Mouse (Mus musculus): Measurements from ENCODE around the gene Dync1i1. TPM values are rescaled to one million over a fixed set of nuclear protein-coding genes. Genes with fewer than 3 reads are reported as not detected.

Dync1i1 gene
- polyA plus RNA-seq, 1 experiment, result 0.20 TPM

DNA sequence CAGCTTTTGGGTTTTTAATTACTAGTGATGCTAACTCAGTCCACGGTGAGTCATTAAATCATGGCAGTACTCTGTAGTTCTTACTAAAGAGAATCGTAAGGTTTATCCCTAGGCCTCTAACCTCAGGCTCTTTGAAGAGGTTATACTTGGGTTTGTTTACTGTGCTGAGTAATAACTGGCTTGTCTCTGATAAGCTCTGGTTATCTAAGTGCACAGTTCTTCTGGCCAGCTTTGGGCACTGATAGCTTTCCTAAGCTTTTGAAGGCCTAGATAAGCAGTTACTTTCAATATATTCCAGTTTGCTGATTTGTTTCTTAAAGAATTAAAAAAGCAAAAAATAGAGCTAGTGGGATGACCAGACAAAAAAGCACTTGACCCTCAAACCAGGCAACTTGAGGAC lies 37.5 kb downstream of the Dync1i1 start:
- no peak for DNase-seq
- Histone ChIP-seq H3K4me1 (ENCODE audit: control insufficient read depth, insufficient read depth, low read length) (no peaks in the 10 kb centered on the region), H3K4me3 (replicated peaks; ENCODE audit: extremely low read depth, low read depth, low read length) (no peak overlapping the region)
- WGBS, result 71% methylated on average over 2 of the region's 2 CpGs
- TF ChIP-seq POLR2A (IDR thresholded peaks at IDR 0.05; ENCODE audit: borderline replicate concordance, extremely low read depth, low read depth, low read length), result no peak
- TF ChIP-seq CTCF (IDR thresholded peaks at IDR 0.05; ENCODE audit: insufficient read depth, low read length), result no peak

- DNase-seq, result no peak
- WGBS, result 60% methylated on average over 1 of the region's 1 CpGs
- Histone ChIP-seq H3K4me1 (ENCODE audit: control insufficient read depth, insufficient read depth, low read length) (no peaks in the 10 kb centered on the region), H3K4me3 (replicated peaks; ENCODE audit: extremely low read depth, low read depth, low read length) (no peak overlapping the region)
- TF ChIP-seq CTCF (IDR thresholded peaks at IDR 0.05; ENCODE audit: insufficient read depth, low read length) (no peak), POLR2A (IDR thresholded peaks at IDR 0.05; ENCODE audit: borderline replicate concordance, extremely low read depth, low read depth, low read length) (no peak)
Observed at GRCm38 (mm10) chr6:5768576-5768975, 43.1 kb downstream of the Dync1i1 start.

- Histone ChIP-seq H3K4me3 (replicated peaks; ENCODE audit: extremely low read depth, low read depth, low read length) (no peak overlapping the region), H3K4me1 (ENCODE audit: control insufficient read depth, insufficient read depth, low read length) (no peaks in the 10 kb centered on the region)
- TF ChIP-seq CTCF (IDR thresholded peaks at IDR 0.05; ENCODE audit: insufficient read depth, low read length) (no peak), POLR2A (IDR thresholded peaks at IDR 0.05; ENCODE audit: borderline replicate concordance, extremely low read depth, low read depth, low read length) (no peak)
- 78% methylated on average over 4 of the region's 4 CpGs for WGBS
- DNase-seq, result no peak
Observed at GRCm38 (mm10) chr6:5770283-5770682, 44.8 kb downstream of the Dync1i1 start.

DNA sequence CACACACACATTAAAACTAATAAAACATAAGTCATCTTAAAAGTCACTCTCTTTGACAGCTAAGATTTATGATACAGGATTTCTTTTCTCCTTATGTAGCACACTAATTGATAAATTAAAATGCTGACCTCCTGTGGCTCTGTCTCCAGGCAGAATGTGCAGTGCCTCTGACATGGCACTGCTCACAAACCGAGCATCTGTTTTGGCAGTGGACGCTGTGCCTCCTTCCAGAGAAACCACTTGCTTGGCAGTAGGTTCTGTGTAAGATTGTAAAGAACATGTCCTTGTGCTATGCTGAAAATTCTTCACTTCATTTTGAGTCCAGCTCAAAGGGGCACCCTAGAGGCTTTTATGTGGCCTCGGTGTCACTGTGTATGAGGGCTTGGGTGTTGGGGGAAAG lies 50.0 kb downstream of the Dync1i1 start:
- WGBS, result 68% methylated on average over 3 of the region's 3 CpGs
- H3K4me3 ChIP-seq (replicated peaks; ENCODE audit: extremely low read depth, low read depth, low read length), result no peak overlapping the region
- H3K4me1 ChIP-seq (ENCODE audit: control insufficient read depth, insufficient read depth, low read length), result no peaks in the 10 kb centered on the region
- TF ChIP-seq CTCF (IDR thresholded peaks at IDR 0.05; ENCODE audit: insufficient read depth, low read length) (no peak), POLR2A (IDR thresholded peaks at IDR 0.05; ENCODE audit: borderline replicate concordance, extremely low read depth, low read depth, low read length) (no peak)
- no peak for DNase-seq

DNA sequence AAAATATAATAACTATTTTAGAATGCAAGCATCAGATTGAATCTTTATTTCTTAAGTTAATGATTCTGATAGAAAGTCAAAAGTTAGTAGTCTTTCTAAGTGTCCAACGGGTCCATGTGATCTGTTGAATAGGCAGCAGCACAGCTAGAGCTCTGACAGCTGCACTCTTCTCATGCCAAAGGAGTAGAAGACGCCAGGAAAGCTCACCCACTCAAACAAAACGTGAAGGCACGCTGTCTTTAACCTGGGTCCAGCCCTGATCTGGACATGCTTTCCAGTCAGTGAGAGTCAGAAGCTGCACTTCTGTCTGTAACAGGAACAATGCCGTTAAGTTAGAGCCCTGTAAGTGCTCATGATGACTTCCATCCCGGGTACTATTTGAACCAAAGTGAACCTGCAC lies 56.3 kb downstream of the Dync1i1 start:
- DNase-seq, result no peak
- H3K4me3 ChIP-seq (replicated peaks; ENCODE audit: extremely low read depth, low read depth, low read length), result no peak overlapping the region
- TF ChIP-seq CTCF (IDR thresholded peaks at IDR 0.05; ENCODE audit: insufficient read depth, low read length) (no peak), POLR2A (IDR thresholded peaks at IDR 0.05; ENCODE audit: borderline replicate concordance, extremely low read depth, low read depth, low read length) (no peak)
- 66% methylated on average over 6 of the region's 6 CpGs for WGBS
- H3K4me1 ChIP-seq (ENCODE audit: control insufficient read depth, insufficient read depth, low read length), result no peaks in the 10 kb centered on the region

DNA sequence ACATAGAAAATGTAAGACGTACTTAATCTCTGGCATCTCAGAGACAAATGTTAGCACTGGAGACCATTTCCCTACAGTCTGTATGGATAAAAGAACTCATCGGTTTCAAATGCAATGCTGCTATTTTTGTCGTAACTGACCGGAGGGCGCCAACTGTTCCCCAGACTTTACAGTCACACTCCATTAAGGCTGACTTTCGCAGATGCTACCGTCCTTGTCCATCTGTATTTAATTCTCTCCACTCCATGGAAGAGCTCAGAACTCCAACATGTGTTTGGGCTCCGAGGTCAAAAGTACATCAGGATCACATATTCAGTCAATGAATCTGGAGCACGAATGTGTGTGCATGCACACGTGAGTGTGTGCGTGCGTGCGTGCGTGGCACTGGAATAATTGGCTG lies 58.4 kb downstream of the Dync1i1 start:
- TF ChIP-seq CTCF (IDR thresholded peaks at IDR 0.05; ENCODE audit: insufficient read depth, low read length) (no peak), POLR2A (IDR thresholded peaks at IDR 0.05; ENCODE audit: borderline replicate concordance, extremely low read depth, low read depth, low read length) (no peak)
- H3K4me3 ChIP-seq (replicated peaks; ENCODE audit: extremely low read depth, low read depth, low read length), result no peak overlapping the region
- WGBS, result 80% methylated on average over 14 of the region's 14 CpGs
- H3K4me1 ChIP-seq (ENCODE audit: control insufficient read depth, insufficient read depth, low read length), result no peaks in the 10 kb centered on the region
- DNase-seq, result no peak

GRCm38 (mm10) chr6:5790607-5791006 lies 65.2 kb downstream of the Dync1i1 start:
- H3K4me3 ChIP-seq (replicated peaks; ENCODE audit: extremely low read depth, low read depth, low read length), result no peak overlapping the region
- H3K4me1 ChIP-seq (ENCODE audit: control insufficient read depth, insufficient read depth, low read length), result no peaks in the 10 kb centered on the region
- 58% methylated on average over 7 of the region's 7 CpGs for WGBS
- DNase-seq, result no peak
- TF ChIP-seq CTCF (IDR thresholded peaks at IDR 0.05; ENCODE audit: insufficient read depth, low read length), result no peak
- TF ChIP-seq POLR2A (IDR thresholded peaks at IDR 0.05; ENCODE audit: borderline replicate concordance, extremely low read depth, low read depth, low read length), result no peak

DNA sequence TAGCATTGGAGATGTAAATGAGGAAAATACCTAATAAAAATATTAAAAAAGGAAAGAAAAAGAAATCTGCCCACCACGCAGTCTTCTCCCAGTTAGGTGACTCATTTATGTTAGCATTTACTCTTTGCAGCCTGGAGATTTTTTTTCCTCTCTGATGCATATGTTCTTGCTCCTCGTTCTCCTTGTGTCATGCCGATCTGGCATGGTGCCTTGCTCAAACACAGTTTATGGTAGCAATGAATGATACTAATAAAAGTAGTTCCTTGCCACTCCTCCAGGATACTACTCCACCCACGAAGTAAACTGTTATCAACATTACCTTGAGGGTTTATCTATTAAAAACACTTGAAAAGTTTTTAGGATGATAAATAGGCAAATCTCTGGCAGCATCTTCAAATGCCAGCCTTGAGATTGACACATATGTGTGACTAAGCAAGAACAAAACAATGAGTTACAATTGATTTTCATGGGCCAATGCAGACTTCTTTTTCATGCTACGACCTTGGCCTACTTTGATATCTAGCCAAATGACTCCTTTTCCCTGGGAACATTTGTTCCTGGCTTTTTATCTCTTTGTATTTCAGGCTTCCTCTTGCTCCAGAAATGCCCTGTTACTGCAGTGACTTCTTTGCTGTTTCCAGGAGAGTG lies 68.8 kb downstream of the Dync1i1 start:
- WGBS, result 51% methylated on average over 5 of the region's 5 CpGs
- Histone ChIP-seq H3K4me1 (ENCODE audit: control insufficient read depth, insufficient read depth, low read length) (no peaks in the 10 kb centered on the region), H3K4me3 (replicated peaks; ENCODE audit: extremely low read depth, low read depth, low read length) (no peak overlapping the region)
- TF ChIP-seq CTCF (IDR thresholded peaks at IDR 0.05; ENCODE audit: insufficient read depth, low read length) (no peak), POLR2A (IDR thresholded peaks at IDR 0.05; ENCODE audit: borderline replicate concordance, extremely low read depth, low read depth, low read length) (no peak)
- DNase-seq, result no peak

DNA sequence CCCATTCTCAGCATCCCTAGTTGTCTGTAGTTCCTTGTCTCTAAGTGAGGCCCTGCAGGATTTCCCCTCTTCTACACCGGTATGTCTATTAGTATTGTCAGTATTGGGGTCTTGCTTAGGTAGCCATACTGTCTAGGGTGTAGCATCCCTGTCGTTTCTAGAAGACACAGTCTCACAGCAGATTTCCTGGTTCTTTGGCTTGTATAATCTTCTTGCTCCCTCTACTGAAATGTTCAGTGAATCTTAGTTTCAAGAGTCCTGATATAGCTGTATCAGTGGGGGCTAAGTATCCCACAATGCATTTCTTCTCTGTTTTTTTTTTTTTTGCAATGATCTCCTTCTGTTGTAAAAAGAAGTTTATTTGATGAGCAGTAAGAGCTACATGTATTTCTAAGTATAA lies 69.9 kb downstream of the Dync1i1 start:
- 53% methylated on average over 2 of the region's 2 CpGs for WGBS
- Histone ChIP-seq H3K4me3 (replicated peaks; ENCODE audit: extremely low read depth, low read depth, low read length) (no peak overlapping the region), H3K4me1 (ENCODE audit: control insufficient read depth, insufficient read depth, low read length) (no peaks in the 10 kb centered on the region)
- no peak for TF ChIP-seq CTCF (IDR thresholded peaks at IDR 0.05; ENCODE audit: insufficient read depth, low read length)
- no peak for TF ChIP-seq POLR2A (IDR thresholded peaks at IDR 0.05; ENCODE audit: borderline replicate concordance, extremely low read depth, low read depth, low read length)
- no peak for DNase-seq

DNA sequence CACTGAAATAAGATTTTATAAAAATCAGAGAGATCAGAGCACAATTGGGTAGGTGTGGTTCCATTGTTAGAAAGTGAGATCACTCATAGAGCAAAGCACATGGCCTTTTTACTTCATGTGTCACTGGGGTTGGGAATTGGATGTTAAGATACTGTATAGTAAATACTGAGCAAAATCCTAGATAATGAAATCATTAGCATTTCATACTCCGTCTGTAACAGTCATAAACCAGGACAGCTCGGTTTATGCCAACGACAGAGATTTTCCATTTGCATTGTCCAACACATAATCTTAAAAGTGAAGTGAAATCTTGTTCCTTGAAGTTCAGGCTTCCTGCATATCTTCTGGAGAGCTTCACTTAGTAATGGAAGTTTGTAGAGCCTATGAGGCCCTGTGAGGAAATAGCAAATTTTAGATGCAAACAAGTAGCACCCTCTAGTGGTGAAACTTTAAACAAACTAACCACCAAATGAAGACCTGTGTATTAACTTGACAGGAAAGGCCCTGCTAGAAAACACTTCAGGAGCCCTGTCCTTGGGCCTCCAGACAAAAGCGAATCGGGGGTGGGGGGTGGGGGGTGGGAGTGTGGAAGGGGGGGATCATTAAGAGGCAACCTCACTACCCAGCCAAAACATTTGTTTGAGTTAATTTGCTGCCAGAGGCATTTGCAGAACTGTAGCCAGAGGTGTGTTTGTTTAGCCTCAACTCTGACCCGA lies 76.8 kb downstream of the Dync1i1 start:
- Histone ChIP-seq H3K4me1 (ENCODE audit: control insufficient read depth, insufficient read depth, low read length) (no peaks in the 10 kb centered on the region), H3K4me3 (replicated peaks; ENCODE audit: extremely low read depth, low read depth, low read length) (no peak overlapping the region)
- 44% methylated on average over 6 of the region's 6 CpGs for WGBS
- TF ChIP-seq POLR2A (IDR thresholded peaks at IDR 0.05; ENCODE audit: borderline replicate concordance, extremely low read depth, low read depth, low read length) (no peak), CTCF (IDR thresholded peaks at IDR 0.05; ENCODE audit: insufficient read depth, low read length) (peak; percentile 18; the same call in 1 of the 2 replicates)
- DNase-seq, result no peak

Measured in lung, adult 2 months (tissue).